Mouse (Mus musculus) cerebellum, adult 18-20 months (tissue): ENCODE data around the gene Pnp2.
"Not testable (repeated sequence)": the region's sequence is repeated elsewhere in the genome, so short reads cannot be mapped to it uniquely, and the experiment has no call there.

Experiments
- DNase-seq, 2 experiments: peaks; one replicate each; pipeline ENCODE4 v3.0.0; 2021

The Pnp2 gene

GRCm38 (mm10) chr14:50955942-50956508 lies at the start of gene Pnp2:
Gene Pnp2 (plus strand): TSS chr14:50955992.
- DNase-seq = peak; percentile 60 to 67

GRCm38 (mm10) chr14:50908126-50908525 lies 47.7 kb upstream of the Pnp2 start:
- DNase-seq = no peak

- DNase-seq = no peak
Measured at GRCm38 (mm10) chr14:50911356-50911755, 44.4 kb upstream of the Pnp2 start.

- not testable (repeated sequence) for DNase-seq
Measured at GRCm38 (mm10) chr14:50923437-50923836, 32.4 kb upstream of the Pnp2 start.

GRCm38 (mm10) chr14:50924281-50925064 lies 31.3 kb upstream of the Pnp2 start, which contains the start of the genes Osgep and Apex1:
Gene Osgep (minus strand): TSS chr14:50924893.
Gene Apex1 (plus strand): TSS chr14:50924968.
- peak; percentile 94 to 95 for DNase-seq

- peak in 1 of 2 experiments; percentile 23 for DNase-seq
Measured at GRCm38 (mm10) chr14:50925111-50925920, 30.5 kb upstream of the Pnp2 start.

- DNase-seq = no peak
Measured at GRCm38 (mm10) chr14:50927366-50927765, 28.4 kb upstream of the Pnp2 start.

GRCm38 (mm10) chr14:50929951-50930350 lies 25.8 kb upstream of the Pnp2 start:
- DNase-seq = no peak

- DNase-seq = peak in 1 of 2 experiments; percentile 80
Measured at GRCm38 (mm10) chr14:50930377-50930753, 25.4 kb upstream of the Pnp2 start.

- DNase-seq = peak; percentile 99 to 100
Measured at GRCm38 (mm10) chr14:50930754-50931492, 24.9 kb upstream of the Pnp2 start, which contains the start of the genes Pip4p1 and Pnp. Gene Pip4p1 (minus strand): TSS chr14:50930856. Gene Pnp (plus strand): TSS chr14:50931082.

- DNase-seq = no peak
Measured at GRCm38 (mm10) chr14:50931493-50932020, 24.2 kb upstream of the Pnp2 start.

GRCm38 (mm10) chr14:50936649-50937048 lies 19.1 kb upstream of the Pnp2 start:
- no peak for DNase-seq

- DNase-seq = no peak
Measured at GRCm38 (mm10) chr14:50938119-50938908, 17.5 kb upstream of the Pnp2 start.

GRCm38 (mm10) chr14:50938940-50939339 lies 16.9 kb upstream of the Pnp2 start:
- no peak for DNase-seq

- DNase-seq = peak; percentile 90 to 92
Measured at GRCm38 (mm10) chr14:50943932-50944667, 11.7 kb upstream of the Pnp2 start, which contains the start of gene Gm49342. Gene Gm49342 (plus strand): TSS chr14:50944517.

- not testable (repeated sequence) for DNase-seq
Measured at GRCm38 (mm10) chr14:50944668-50945033, 11.1 kb upstream of the Pnp2 start.

- DNase-seq = not testable (repeated sequence)
Measured at GRCm38 (mm10) chr14:50945081-50945480, 10.7 kb upstream of the Pnp2 start.

GRCm38 (mm10) chr14:50945526-50945925 lies 10.3 kb upstream of the Pnp2 start:
- DNase-seq = not testable (repeated sequence)

GRCm38 (mm10) chr14:50955487-50955886 lies 305 bp upstream of the Pnp2 start:
- DNase-seq = no peak

- not testable (repeated sequence) for DNase-seq
Measured at GRCm38 (mm10) chr14:50956724-50957123, 932 bp downstream of the Pnp2 start.

GRCm38 (mm10) chr14:50957146-50957545 lies 1.4 kb downstream of the Pnp2 start:
- not testable (repeated sequence) for DNase-seq
